Mouse (Mus musculus): ENCODE measurements around the gene Rims1. TPM values are rescaled to one million over a fixed set of nuclear protein-coding genes. Genes with fewer than 3 reads are reported as not detected.

The Rims1 gene
- polyA plus RNA-seq, 1 experiment from 2014 or later = not detected

GRCm38 (mm10) chr1:22585560-22585959 is 220.2 kb downstream of the Rims1 start:
- in situ Hi-C loops (cut with MboI; ENCODE audit: low pct_unique_long_range_greater_than_20kb) = no loop called here
- ChIA-PET CTCF (no interaction called here), POLR2A (no interaction called here)
- DNase-seq (ENCODE audit: low read depth, low spot score) = no peak
- H3K27me3 ChIP-seq = peaks cover 13% of the 10 kb centered on the region
- no peak for ATAC-seq
- no peak for TF ChIP-seq CTCF (IDR thresholded peaks at IDR 0.05)

GRCm38 (mm10) chr1:22579470-22579869 is 226.3 kb downstream of the Rims1 start:
- DNase-seq (ENCODE audit: low read depth, low spot score) (no peak), ATAC-seq (no peak)
- no peak for TF ChIP-seq CTCF (IDR thresholded peaks at IDR 0.05)
- in situ Hi-C loops (cut with MboI; ENCODE audit: low pct_unique_long_range_greater_than_20kb) = no loop called here
- H3K27me3 ChIP-seq = peaks cover 36% of the 10 kb centered on the region
- CTCF ChIA-PET = no interaction called here
- POLR2A ChIA-PET = no interaction called here

GRCm38 (mm10) chr1:22572720-22573119 is 233.1 kb downstream of the Rims1 start:
- CTCF ChIA-PET = no interaction called here
- peaks cover 33% of the 10 kb centered on the region for H3K27me3 ChIP-seq
- TF ChIP-seq CTCF (IDR thresholded peaks at IDR 0.05) = no peak
- ATAC-seq = no peak
- DNase-seq (ENCODE audit: low read depth, low spot score) = no peak
- POLR2A ChIA-PET = no interaction called here
- in situ Hi-C loops (cut with MboI; ENCODE audit: low pct_unique_long_range_greater_than_20kb) = no loop called here

DNA sequence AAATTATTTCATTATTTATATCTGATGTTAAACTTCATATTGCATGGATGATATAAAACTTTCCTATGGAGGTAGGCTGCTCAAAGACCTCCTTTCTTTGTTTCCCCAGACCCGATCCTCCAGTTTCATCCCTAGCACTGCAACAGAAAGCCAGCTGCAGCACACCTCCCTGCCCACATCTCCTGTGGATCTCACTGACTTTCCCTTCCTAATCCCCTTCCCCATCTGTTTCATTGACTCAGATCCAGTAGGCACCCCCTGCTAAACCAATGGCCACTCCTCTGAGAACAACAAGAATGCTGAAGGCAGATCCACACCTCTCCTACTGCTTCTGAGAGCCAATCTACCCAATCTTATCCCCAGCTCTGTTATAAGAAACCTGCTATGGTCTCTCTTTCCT is 259.5 kb downstream of the Rims1 start:
- peaks cover 24% of the 10 kb centered on the region for H3K27me3 ChIP-seq
- no peak for TF ChIP-seq CTCF (IDR thresholded peaks at IDR 0.05)
- ATAC-seq (no peak), DNase-seq (ENCODE audit: low read depth, low spot score) (no peak)
- POLR2A ChIA-PET = no interaction called here
- in situ Hi-C loops (cut with MboI; ENCODE audit: low pct_unique_long_range_greater_than_20kb) = no loop called here
- CTCF ChIA-PET = no interaction called here

DNA sequence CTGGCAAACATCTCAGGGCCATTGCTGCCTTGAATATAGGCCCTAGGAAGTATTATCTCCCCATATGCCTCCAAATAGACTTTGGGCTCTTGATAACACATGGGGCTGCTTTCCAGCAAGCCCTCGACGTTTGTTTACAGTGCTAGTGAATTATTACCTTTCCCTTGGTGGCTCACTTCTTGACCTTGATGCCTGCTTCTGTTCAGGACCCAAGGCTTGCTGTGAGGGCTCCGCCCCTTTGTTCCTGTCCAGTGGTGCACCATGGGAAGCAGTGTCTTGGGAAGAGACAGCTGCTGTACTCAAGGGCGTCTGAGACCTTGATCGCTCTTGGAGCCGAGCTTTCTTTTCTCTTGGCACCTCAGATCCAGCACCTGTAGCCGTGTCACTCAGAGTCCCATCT is 267.7 kb downstream of the Rims1 start:
- ChIA-PET CTCF (no interaction called here), POLR2A (no interaction called here)
- no peak for DNase-seq (ENCODE audit: low read depth, low spot score)
- peaks cover 13% of the 10 kb centered on the region for H3K27me3 ChIP-seq
- no peak for ATAC-seq
- in situ Hi-C loops (cut with MboI; ENCODE audit: low pct_unique_long_range_greater_than_20kb) = no loop called here
- TF ChIP-seq CTCF (IDR thresholded peaks at IDR 0.05) = no peak

DNA sequence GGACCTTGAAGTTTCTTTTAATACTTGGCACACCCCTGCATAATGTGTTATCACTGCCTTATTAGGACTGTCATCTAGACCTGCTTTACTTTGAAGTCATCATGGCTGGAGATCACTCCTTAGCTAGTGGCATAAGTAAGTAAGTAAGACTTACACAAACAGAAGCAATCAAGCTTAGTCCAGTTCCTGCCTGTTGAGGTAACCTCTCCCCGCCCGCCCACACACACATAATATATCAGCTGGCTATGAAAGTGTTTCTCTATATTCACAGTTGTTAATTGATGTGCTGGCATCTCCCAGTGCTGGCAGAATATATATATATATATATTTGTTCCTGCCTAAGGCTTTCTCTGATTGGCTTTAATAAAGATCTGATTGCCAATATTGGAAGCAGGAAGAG is 269.0 kb downstream of the Rims1 start:
- H3K27me3 ChIP-seq = peaks cover 22% of the 10 kb centered on the region
- DNase-seq (ENCODE audit: low read depth, low spot score) = no peak
- in situ Hi-C loops (cut with MboI; ENCODE audit: low pct_unique_long_range_greater_than_20kb) = no loop called here
- TF ChIP-seq CTCF (IDR thresholded peaks at IDR 0.05) = no peak
- ChIA-PET POLR2A (no interaction called here), CTCF (no interaction called here)
- ATAC-seq = no peak

DNA sequence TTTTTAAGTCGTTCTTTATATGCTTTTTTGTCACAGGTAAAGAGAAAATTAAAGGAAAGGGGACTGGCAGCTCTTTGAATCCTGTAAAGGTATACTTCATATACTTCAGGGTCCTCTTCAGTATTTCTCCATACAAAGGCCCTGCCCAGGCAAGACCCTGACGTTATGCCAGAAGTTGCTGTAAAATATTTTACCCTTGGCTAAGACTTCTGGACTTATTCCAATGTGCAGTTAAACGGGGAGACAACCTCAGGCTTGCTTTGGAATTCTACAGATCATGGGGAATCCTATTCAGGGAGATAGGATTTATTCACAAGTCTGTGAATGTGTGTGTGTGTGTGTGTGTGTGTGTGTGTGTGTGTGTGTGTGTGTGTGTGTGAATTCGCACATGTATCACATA is 270.7 kb downstream of the Rims1 start:
- no peak for TF ChIP-seq CTCF (IDR thresholded peaks at IDR 0.05)
- ATAC-seq (no peak), DNase-seq (ENCODE audit: low read depth, low spot score) (no peak)
- in situ Hi-C loops (cut with MboI; ENCODE audit: low pct_unique_long_range_greater_than_20kb) = no loop called here
- CTCF ChIA-PET = no interaction called here
- POLR2A ChIA-PET = no interaction called here
- peaks cover 29% of the 10 kb centered on the region for H3K27me3 ChIP-seq

DNA sequence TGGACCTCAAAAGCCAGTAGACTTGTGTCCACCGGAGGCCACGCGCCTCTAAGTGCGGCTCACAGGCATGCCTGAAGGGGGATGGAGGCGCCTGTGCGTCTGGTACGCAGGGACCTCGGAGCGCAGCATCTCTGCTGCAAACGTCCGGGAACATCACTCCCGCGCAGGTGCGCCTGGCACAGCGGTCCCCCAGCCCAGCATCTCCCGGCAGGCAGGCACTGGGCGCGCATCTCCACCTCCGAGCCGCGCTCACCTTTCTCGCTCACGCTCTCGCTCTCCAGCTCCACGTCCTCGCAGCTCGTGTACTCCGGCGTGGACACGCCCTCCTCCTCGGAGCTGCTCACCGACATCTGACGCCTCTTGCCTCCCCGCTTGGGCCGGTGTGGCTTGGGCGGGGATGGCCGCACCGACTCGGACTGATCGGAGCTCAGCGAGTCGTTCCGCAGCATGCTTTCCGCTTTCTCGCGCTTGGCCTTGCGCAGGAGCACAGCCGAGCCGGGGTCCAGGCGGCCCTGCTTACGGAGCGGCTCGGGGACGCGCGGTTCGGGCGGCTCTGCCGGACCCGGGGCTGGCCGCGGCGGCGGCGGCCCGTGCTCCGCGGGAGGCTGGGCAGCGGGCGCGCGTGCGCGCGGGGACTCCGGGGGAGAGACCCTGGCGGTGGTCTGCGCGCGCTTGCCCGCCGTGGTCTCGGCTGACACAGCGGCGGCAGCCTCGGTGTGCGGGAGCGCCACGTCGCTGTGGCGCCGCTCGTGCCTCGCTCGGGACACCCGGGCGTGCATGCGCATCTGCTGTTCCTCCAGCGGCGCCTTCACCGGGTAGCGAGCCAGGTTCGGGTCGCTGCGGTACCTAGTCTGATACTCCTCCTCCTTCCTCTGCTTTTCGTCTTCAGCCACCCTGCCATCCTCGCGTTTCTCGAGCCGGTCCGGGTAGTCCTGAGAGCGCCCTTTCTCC is 272.4 kb downstream of the Rims1 start:
- H3K27me3 ChIP-seq = peaks cover 29% of the 10 kb centered on the region
- ChIA-PET CTCF (no interaction called here), POLR2A (no interaction called here)
- in situ Hi-C loops (cut with MboI; ENCODE audit: low pct_unique_long_range_greater_than_20kb) = no loop called here
- no peak for DNase-seq (ENCODE audit: low read depth, low spot score)
- TF ChIP-seq CTCF (IDR thresholded peaks at IDR 0.05) = no peak
- ATAC-seq = no peak

- TF ChIP-seq CTCF (IDR thresholded peaks at IDR 0.05) = no peak
- CTCF ChIA-PET = interaction anchor here (1.1 kb wide), 1 partner anchor 27 kb away, joined by 3 read pairs; no protein-coding TSS in a partner anchor
- POLR2A ChIA-PET = no interaction called here
Measured at GRCm38 (mm10) chr1:22515103-22515502, 290.7 kb downstream of the Rims1 start.

GRCm38 (mm10) chr1:22512421-22512820 is 293.4 kb downstream of the Rims1 start:
- no peak for DNase-seq (ENCODE audit: low read depth, low spot score)
- TF ChIP-seq CTCF (IDR thresholded peaks at IDR 0.05) = no peak
- POLR2A ChIA-PET = no interaction called here

More at GRCm38 (mm10) chr1:22515103-22515502, 290.7 kb downstream of the Rims1 start:
- ATAC-seq (no peak), DNase-seq (ENCODE audit: low read depth, low spot score) (no peak)
- peaks cover 10% of the 10 kb centered on the region for H3K27me3 ChIP-seq
- in situ Hi-C loops (cut with MboI; ENCODE audit: low pct_unique_long_range_greater_than_20kb) = no loop called here

GRCm38 (mm10) chr1:22511614-22512013 is 294.2 kb downstream of the Rims1 start:
- ChIA-PET CTCF (no interaction called here), POLR2A (no interaction called here)
- in situ Hi-C loops (cut with MboI; ENCODE audit: low pct_unique_long_range_greater_than_20kb) = no loop called here
- TF ChIP-seq CTCF (IDR thresholded peaks at IDR 0.05) = no peak
- H3K27me3 ChIP-seq = peaks cover 4% of the 10 kb centered on the region
- no peak for ATAC-seq
- no peak for DNase-seq (ENCODE audit: low read depth, low spot score)

More at GRCm38 (mm10) chr1:22512421-22512820, 293.4 kb downstream of the Rims1 start:
- in situ Hi-C loops (cut with MboI; ENCODE audit: low pct_unique_long_range_greater_than_20kb) = no loop called here
- H3K27me3 ChIP-seq = no peaks in the 10 kb centered on the region
- CTCF ChIA-PET = no interaction called here
- no peak for ATAC-seq
